Mouse (Mus musculus) common myeloid progenitor, adult 5-6 weeks (primary cell): ENCODE data around the gene Lrrn4cl. TPM values are rescaled to one million over a fixed set of nuclear protein-coding genes. Genes with fewer than 3 reads are reported as not detected.
"Not testable (repeated sequence)": the region's sequence is repeated elsewhere in the genome, so short reads cannot be mapped to it uniquely, and the experiment has no call there.

Source experiments
- ATAC-seq: replicated peaks from 2 replicates; pipeline ENCODE4 v1.8.0; 2016; ENCODE audit warnings: low read depth, mild to moderate bottlenecking, moderate TSS enrichment, inconsistent platforms; ENCODE audit not compliant: poor library complexity, severe bottlenecking
- total RNA-seq: library from RNA; stranded (forward); fragments of 200-1000, 187-1606 nt; gene quantifications from 2 replicates; pipeline ENCODE4 v1.2.3, GENCODE M21; 2017

The Lrrn4cl gene
- total RNA-seq = 0.73 TPM in 1 of 2 replicates, not detected in the other

- no peak for ATAC-seq
These were observed at the start of gene Lrrn4cl for GRCm38 (mm10) chr19:8850402-8850901. TSS of gene Lrrn4cl (plus strand) at chr19:8850768.

GRCm38 (mm10) chr19:8802130-8802821 is 48.3 kb upstream of the Lrrn4cl start, which contains the start of gene Zbtb3:
TSS of gene Zbtb3 (plus strand) at chr19:8802555.
- ATAC-seq = peak; percentile 86

- no peak for ATAC-seq
These were observed 47.3 kb upstream of the Lrrn4cl start for GRCm38 (mm10) chr19:8803204-8803780.

- peak; percentile 31 for ATAC-seq
These were observed 46.5 kb upstream of the Lrrn4cl start for GRCm38 (mm10) chr19:8803879-8804660.

GRCm38 (mm10) chr19:8806810-8807209 is 43.8 kb upstream of the Lrrn4cl start:
- no peak for ATAC-seq

GRCm38 (mm10) chr19:8815812-8816211 is 34.8 kb upstream of the Lrrn4cl start:
- no peak for ATAC-seq

- ATAC-seq = no peak
These were observed 33.6 kb upstream of the Lrrn4cl start for GRCm38 (mm10) chr19:8817001-8817400.

GRCm38 (mm10) chr19:8818301-8818798 is 32.2 kb upstream of the Lrrn4cl start:
- ATAC-seq = no peak

- ATAC-seq = peak; percentile 78
These were observed 31.6 kb upstream of the Lrrn4cl start, which contains the start of gene Ttc9c for GRCm38 (mm10) chr19:8818801-8819595. TSS of gene Ttc9c (minus strand) at chr19:8819333.

GRCm38 (mm10) chr19:8819596-8820423 is 30.8 kb upstream of the Lrrn4cl start, which contains the start of gene Hnrnpul2:
TSS of gene Hnrnpul2 (plus strand) at chr19:8820010.
- ATAC-seq = peak; percentile 82

GRCm38 (mm10) chr19:8820424-8820956 is 30.1 kb upstream of the Lrrn4cl start:
- no peak for ATAC-seq

GRCm38 (mm10) chr19:8821146-8821545 is 29.4 kb upstream of the Lrrn4cl start:
- ATAC-seq = no peak

- ATAC-seq = no peak
These were observed 27.9 kb upstream of the Lrrn4cl start for GRCm38 (mm10) chr19:8822696-8823095.

- peak; percentile 91 for ATAC-seq
These were observed 20.9 kb upstream of the Lrrn4cl start, which contains the start of gene AC129217.1 for GRCm38 (mm10) chr19:8829660-8830059. TSS of gene AC129217.1 (plus strand) at chr19:8829773.

- ATAC-seq = no peak
These were observed 19.9 kb upstream of the Lrrn4cl start for GRCm38 (mm10) chr19:8830664-8831063.

- ATAC-seq = no peak
These were observed 19.3 kb upstream of the Lrrn4cl start for GRCm38 (mm10) chr19:8831262-8831661.

GRCm38 (mm10) chr19:8832971-8833370 is 17.6 kb upstream of the Lrrn4cl start:
- ATAC-seq = no peak

GRCm38 (mm10) chr19:8836327-8836726 is 14.2 kb upstream of the Lrrn4cl start:
- ATAC-seq = not testable (repeated sequence)
